Mouse (Mus musculus): ENCODE results near the gene Faap100. TPM values are rescaled to one million over a fixed set of nuclear protein-coding genes. Genes with fewer than 3 reads are reported as not detected.

Gene Faap100
- total RNA-seq, 1 experiment from 2014 or later, result 18.3 TPM

DNA sequence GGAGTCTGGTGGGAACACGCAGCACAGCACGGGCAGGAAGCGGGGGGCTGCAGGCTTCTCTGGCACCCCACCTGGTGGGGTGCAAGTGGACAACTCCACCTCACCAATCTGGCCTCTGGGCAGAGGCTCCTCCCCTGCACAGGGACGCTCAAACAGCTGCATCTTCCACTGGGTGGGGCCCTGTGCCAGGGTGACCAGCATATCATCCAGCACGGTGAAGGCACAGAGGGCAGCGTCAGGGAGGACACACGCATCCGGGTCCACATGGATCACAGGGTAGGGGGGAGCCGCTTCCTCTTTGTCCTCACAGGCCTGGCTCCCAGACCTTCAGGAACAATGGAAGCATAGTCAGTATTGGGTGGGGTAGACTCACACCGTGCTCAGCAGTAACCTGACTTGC is 1.2 kb downstream of the Faap100 start:
- ATAC-seq (replicated peaks; ENCODE audit: low read depth, poor library complexity, severe bottlenecking), result no peak

DNA sequence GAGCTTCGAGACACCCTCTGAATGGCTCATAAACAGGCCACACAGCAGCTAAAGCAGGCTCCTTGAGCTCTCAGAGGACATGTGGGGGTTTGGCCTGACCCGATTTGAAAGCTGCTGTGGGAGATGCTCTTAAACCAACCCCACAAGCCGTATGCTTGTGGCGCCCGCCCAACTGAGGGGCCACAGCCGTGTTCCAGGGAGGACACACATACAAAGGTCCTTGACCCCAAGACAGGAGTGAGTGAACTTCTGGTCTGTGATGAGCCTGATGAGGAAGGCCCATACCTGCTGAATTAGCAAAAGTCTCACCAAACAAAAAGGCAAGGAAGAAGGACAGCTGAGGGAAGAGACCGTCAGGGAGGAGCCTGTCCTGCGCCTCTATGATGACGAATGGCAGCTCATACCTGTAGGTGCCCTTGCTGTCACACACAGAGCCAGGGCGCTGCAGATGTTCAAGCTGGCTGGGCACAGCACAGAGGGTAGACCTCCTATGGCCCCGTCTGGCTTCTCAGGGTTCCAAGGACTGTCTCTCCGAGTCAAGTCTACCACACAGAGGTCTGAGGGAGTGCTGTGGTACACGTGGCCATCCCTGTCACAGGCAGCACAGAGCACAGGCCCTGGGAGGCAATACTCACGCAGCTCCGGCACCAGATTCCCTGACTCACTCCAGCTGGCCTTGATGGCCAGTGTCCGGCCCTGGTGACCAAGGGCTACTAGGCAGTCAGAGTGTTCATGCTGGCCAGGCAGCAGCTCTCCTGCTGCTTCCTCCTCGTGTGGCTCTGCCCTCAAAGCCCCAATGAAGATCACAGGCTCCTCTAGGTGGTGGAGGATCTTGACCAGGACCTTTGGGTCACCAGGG is 2.0 kb downstream of the Faap100 start:
- ATAC-seq (replicated peaks; ENCODE audit: low read depth, poor library complexity, severe bottlenecking), result no peak

DNA sequence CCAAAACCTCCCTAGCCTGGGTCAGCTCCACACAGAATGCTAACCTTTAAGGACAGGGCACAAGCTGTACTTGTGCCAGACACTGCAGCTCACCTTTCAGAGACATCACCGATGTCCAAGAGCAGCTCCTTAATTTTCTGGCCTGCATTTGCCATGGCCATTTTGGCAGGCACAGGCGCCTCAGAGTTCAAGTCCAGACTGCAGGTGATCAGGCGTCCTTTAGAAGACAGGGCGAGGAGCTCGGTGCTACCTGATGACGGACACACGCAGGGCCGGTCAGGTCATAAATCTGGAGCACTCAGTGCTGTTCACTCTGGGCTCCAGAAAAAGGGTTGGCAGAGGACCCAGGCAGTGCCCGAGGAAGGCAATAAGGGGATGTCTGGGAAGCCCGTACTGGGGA is 3.2 kb downstream of the Faap100 start:
- no peak for ATAC-seq (replicated peaks; ENCODE audit: low read depth, poor library complexity, severe bottlenecking)

DNA sequence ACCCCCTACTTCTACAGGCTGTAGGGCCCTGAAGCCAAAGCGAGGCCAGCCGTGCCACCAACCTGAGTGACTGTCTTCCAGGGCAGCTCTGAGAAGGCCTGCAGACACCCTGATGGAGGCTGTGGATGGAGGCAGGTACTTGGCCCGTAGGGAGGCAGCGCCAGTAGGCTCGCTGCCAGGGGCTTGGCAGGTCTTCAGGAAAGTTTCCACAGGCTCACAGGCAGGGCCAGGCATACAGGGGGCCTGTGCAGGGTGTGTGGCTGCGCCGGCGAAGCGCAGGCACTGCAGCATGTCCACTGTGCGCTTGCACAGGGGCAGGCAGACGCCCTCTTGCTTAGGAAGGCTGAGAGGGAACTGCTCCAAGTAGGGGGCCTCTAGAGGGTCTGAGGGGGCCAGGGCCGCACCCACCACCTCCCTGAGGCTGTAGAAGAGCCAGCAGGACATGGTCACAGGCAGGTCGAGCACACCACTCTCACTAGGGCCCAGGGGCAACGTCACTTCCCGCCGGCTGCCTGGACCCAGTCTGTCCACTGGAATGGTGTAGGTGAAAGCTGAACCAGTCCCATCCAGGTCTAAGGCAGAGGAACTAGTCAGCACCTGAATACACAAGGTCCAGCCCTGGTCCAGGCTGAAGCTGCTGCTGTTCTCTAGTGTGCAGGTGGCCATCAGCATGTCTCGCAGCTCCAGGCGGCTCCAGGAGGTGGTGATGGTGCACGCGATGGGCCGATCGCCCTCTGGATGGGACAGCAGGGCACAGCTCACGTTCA is 4.6 kb downstream of the Faap100 start:
- no peak for ATAC-seq (replicated peaks; ENCODE audit: low read depth, poor library complexity, severe bottlenecking)

DNA sequence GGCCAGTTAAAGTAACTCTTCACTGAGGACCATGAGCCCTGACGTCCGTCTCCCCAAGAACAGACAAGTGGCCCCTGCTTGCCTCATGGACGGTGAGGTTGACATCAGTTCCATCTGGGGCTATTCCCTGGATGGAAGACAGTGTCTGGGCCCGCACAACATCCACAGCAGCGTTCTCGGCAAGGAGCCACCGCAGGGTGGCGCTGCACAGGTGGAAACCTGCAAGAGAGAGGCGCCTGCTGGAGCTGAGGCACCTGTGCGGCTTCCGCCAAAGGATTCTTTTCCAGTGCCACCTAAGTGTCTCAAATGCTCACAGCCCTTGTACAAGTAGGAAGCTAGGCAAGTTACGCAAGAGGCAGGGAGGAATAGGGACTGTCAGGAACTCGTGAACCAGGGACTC is 5.5 kb downstream of the Faap100 start:
- ATAC-seq (replicated peaks; ENCODE audit: low read depth, poor library complexity, severe bottlenecking), result no peak

DNA sequence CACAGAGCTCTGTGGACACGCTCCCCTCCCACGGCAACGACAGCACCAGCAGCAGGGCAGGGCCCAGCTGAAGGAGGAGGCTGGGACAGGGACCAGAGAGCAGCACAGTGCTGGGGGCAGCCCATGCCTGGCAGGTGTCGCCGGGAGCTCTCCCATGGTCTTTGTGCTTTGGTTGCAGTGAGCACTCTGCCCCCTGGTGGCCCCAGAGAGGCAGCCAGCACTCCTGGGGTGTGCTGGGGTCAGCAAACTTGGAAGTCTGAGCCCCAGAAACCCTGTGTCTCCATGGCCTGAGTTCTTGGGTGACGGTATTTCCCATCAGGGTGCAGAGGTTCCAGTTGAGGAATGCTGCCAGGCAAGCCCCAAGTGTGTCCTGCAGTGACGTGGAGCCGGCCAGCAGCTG is 8.9 kb downstream of the Faap100 start:
- peak; percentile 81 for ATAC-seq (replicated peaks; ENCODE audit: low read depth, poor library complexity, severe bottlenecking)

DNA sequence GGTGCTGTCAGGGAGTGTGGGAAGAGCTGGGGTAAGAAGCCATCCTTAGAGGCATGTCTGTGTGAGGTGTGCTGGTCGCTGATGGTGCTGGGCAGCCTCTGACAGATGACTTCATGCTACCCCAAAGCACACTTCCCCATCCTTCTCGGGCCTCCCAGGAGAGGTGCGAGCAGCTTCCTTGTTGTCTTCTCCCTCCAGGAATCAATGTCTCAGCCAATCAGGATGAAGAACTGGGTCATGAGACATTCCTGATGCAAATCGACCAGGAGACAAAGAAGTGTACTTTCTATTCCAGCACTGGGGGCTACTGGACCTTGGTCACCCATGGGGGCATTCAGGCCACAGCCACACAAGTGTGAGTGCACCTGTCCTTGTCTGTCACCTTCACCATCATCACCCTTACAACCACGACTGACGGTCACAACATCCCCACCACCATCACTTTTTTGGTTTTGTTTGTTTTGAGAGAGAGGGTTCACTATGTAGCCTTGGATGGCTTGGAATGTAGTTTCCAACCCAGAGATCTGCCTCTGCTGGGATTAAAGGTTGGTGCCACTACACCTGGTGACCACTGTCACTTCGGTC is 12.0 kb downstream of the Faap100 start:
- no peak for ATAC-seq (replicated peaks; ENCODE audit: low read depth, poor library complexity, severe bottlenecking)

DNA sequence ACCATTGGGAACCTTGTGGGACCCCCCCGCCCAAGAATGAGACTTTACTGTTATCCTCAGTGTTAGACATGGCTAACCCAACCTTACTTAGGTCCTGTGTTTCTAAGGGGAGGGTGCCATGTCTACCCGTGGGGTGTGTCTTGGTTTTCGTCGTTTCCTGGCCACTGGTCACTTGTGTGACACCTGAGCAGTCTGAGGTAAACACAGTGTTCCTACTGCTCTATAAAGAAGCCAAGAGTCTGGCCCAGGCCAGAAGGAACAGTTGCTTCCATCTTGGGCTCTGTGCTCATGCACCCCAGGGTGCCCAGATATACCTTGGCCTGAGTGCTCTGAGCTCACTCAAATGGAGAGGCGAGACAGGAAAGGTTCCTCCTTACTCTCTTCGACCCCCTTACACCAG is 15.7 kb downstream of the Faap100 start:
- ATAC-seq (replicated peaks; ENCODE audit: low read depth, poor library complexity, severe bottlenecking), result no peak

DNA sequence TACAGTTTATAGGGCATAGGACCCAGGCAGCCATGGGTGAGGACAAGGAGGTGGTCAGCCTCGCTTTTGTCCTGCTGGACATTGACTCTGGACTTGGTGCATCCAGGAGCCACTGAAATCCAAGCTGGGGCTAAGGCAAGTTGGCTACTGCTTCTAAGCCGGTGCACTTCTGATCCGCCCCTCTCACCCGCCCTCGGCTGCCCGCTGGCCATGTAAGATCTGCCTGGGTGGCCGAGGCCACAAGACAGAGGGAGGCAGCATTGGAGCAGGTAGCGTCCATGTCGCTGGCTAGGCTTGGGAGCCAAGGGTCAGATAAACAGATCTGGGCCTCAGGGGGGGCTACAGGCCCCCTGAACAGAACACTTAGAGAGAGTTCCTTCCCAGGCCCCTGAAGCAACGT is 17.3 kb downstream of the Faap100 start, which contains the start of gene Fscn2:
TSS of gene Fscn2 (plus strand) at position 240 of the 400 bp plus-strand sequence.
- no peak for ATAC-seq (replicated peaks; ENCODE audit: low read depth, poor library complexity, severe bottlenecking)

DNA sequence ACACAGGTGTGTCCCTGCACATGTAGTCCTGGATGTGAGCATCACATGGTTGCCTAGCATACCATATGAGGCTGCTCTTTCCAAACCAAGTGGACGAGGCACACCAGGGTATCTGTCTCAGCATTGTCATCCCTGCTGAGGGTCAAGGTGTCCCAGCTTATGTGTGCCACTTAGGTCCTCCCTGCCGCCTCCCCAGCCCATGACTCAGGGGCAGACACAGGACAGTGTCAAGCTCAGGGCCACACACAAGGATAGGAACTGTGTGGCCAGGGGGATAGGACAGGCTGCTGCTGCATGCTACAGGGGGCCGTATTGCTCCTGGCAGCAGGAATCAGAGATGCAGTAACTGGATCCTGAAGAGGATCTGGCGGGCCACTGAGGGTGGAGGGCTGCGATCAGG is 17.8 kb downstream of the Faap100 start:
- ATAC-seq (replicated peaks; ENCODE audit: low read depth, poor library complexity, severe bottlenecking), result no peak

DNA sequence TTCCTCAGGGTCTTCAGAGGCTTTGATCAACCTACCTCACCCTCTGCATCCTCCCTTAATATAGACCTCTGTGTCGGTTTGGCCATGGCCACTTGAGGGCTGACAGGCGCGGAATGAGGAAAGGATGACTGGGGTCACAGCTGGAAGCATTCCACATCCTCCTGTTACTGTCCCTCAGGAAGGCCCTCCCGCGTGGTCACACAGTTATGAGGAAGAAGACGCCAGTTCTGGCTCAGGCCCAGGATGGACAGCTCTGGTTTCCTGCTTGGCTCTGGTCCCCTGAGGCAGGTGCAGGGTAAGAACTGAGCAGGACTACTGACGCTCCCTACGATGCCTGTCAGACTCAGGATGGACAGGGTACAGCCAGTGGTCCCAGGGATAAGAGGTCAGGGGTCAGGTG is 18.5 kb downstream of the Faap100 start:
- 0 out of 2 replicates have a peak, but pooled peaks have one; percentile 9 for ATAC-seq (replicated peaks; ENCODE audit: low read depth, poor library complexity, severe bottlenecking)

DNA sequence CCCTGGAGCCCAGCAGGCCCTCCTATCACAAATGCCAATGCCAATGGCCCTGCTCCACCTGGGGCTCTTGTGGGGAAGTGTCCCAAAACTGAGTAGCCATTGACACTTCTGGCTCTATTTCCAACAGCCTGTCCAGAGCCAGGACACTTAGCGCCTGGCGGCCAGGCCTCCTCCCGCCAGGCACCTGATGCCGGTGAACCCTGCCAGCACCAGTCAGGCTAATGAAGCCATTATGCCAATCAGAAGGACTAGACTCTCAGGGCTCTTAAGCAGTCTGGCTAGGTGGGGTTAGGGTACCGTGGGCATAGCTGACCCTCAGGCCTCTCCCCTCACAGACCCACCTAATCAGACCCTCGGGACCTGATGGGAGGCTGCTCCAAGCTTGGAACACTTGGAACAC is 19.2 kb downstream of the Faap100 start:
- ATAC-seq (replicated peaks; ENCODE audit: low read depth, poor library complexity, severe bottlenecking), result no peak

DNA sequence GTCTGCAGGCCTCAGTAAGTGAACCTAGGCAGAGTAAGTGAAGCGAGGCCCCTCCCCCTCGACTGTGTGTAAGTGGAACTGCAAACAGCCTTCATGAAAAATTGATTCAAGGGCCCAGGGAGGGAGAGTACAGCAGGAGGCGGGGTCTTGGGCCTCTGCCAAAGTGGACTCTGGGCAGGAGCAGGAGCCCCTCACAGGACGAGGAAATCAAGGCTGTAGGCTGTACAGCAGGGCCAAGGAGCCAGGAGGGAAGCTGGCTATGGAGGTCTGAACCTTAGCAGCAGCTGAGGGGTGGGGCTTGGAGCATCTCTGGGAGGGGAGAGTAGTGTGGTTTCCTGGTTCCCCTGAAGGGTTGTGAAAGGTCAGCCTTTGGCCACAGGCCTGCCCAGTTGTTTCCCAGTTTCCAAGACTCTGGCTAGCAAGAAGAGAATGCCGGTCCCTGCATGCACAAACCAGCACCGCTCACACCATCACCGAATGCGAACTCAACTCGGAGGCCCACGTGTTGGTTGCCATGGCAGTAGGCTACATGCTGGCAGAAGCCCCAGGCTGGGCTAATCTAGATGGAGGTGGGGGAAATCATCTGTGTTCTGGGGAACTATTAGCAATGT is 20.7 kb downstream of the Faap100 start:
- ATAC-seq (replicated peaks; ENCODE audit: low read depth, poor library complexity, severe bottlenecking), result peak; percentile 19; the same call in 1 of the 2 replicates

DNA sequence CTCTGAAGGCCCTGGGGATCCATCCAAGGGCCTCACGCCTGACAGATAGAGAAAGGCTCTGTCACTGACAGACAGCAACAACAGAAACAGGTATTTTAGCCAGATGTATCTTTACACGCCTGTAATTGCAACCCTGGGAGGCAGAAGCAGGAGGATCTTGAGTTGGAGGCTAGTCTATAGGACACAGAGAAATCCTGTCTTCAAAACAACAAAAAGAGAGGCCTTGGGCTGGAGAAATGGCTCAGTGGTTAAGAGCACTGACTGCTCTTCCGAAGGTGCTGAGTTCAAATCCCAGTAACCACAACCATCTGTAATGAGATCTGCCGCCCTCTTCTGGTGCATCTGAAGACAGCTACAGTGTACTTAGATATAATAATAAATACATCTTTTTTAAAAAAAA is 21.7 kb downstream of the Faap100 start:
- no peak for ATAC-seq (replicated peaks; ENCODE audit: low read depth, poor library complexity, severe bottlenecking)

DNA sequence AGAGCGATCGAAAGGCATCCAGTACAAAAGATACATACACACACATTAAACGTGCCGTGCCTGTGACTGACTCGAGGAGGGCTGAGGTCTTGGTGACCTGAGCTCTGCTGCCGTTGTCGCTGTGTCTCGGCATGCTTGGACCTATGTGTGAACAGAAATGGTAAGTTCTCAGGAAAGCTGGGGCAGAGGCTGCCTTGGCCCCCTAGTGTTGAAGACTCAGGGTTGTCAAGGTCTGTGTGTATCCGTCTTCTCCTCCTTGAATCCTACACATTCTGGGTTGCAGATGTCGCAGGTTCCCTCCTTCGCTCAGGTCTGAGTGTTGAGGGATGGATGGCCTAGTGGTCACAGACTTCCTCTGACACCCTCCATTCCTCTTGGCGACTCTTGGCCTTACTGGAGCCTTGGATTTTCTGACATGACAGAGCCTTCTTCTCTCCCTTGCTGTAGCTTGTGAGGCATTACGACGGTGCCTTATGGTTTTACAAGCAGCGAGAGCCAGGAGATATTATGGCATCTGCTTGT is 22.2 kb downstream of the Faap100 start:
- no peak for ATAC-seq (replicated peaks; ENCODE audit: low read depth, poor library complexity, severe bottlenecking)

DNA sequence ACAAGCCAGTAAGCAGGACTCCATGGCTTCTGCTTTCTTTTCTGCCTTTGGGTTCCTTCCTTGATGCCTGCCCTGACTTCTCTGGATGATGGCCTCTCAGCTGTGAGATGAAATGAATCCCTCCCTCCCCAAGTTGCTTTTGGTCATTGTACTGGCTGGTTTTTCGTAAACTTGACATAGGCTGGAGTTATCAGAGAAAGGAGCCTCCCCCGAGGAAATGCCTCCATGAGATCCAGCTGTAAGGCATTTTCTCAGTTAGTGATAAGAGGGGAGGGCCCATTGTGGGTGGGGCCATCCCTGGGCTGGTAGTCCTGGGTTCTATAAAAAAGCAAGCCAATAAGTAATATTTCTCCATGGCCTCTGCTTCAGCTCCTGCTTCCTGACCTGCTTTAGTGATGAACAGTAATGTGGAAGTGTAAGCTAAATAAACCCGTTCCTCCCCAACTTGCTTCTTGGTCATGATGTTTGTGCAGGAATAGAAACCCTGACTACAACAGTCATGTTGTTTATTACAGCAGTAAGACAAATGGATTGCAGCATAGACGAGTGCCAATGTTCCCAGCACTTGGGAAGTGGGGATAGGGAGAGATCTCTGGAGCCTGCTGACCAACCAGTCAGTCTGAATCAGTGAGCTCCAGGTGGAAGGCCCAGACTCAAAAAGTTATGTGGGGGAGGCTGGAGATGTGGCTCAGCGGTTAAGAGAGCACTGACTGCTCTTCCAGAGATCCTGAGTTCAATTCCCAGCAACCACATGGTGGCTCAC is 23.1 kb downstream of the Faap100 start:
- ATAC-seq (replicated peaks; ENCODE audit: low read depth, poor library complexity, severe bottlenecking), result no peak

DNA sequence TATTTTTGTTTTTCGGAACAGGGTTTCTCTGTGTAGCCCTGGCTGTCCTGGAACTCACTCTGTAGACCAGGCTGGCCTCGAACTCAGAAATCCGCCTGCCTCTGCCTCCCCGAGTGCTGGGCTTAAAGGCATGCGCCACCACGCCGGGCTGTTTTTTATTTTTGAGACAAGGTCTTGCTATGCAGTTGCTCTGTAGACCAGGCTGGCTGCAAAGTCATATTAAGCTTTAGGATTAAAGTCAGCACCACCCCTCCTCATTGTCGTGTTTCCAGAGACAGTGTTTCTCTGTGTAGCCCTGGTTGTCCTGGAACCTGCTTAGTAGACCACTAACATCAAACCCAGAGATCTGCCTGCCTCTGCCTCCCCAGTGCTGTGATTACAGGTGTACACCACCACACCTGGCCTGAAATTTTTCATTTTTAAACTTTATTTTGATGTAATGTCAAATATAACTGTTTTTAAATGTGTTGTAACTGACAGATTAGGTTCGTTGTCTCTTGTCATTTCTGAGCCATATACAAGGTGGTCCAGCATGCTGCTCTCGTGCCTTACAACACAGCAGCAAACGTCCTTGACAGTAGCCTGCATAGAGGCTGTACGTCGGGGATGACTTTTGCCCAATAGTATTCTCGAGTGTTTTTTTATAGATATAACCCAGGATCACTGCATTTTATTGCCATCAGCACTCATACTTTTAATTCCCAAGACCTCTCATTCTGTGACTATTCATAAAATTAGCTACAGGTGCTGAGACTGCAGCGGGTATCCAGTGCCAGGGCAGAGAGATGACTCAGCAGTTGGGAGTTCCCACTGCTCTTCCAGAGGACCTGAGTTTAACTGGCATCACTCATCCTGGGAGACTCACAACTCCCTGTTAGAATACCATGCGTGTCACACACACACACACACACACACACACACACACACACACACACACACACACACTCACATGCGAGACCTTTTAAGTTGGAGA is 24.0 kb downstream of the Faap100 start:
- ATAC-seq (replicated peaks; ENCODE audit: low read depth, poor library complexity, severe bottlenecking), result no peak

DNA sequence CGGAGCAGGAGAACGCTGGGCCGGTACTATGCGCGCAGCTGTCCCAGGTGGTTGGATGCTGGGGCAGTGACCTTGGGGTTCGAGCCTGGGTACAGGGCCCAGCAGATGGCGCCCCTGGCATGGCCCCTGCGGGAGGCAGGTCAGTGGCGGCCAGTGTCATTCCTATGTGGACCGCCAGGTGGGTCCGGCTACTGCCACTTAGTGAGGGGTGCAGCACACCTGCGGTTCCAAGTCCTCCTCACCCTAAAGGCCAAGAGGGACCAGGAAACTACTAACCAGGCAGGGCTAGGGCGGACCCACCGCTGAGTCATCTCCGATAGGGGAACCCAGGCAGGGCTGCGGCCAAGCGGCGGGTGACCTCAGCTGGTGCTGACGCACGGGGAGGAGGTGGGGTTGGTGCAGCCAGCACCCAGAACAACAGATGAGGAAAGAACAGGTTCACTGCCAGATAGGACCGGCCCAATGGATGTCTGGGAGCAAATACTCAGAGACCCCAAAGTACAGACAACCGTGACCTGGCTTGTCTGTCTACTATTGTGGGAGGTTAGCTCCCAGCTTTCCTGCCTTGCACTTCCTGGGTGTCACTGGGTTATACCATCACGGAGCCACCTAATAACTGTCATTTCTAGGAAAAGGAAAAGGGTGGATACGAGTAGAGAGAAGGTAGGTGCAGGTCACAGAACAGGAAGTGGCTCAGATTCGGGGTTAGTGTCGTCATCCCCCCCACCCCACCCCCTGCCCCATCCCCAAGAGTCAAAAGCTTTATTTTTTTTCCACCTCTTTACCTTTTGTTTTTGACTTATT is 24.9 kb downstream of the Faap100 start:
- peak; percentile 78 for ATAC-seq (replicated peaks; ENCODE audit: low read depth, poor library complexity, severe bottlenecking)
